9 mouse cellular contexts compared by ENCODE assay signal in genomic region chr10:44474256-44474655, GRCm38 (mm10). TPM values are rescaled to one million over a fixed set of nuclear protein-coding genes. Genes with fewer than 3 reads are reported as not detected.
DNase-seq lines count a peak whose midpoint lies in the region; ATAC-seq and TF ChIP-seq lines count a peak whose summit lies in the region.
"Had no signal": no experiment of that assay in that cellular context is flagged by ENCODE, and none has a peak within 500 bp of the region (broad histone marks: within the 10 kb centered on the region; RNA-seq: fewer than 3 reads in every experiment).

No protein-coding gene starts in this region.

- WGBS in liver, embryonic 15.5 days (ENCODE audit: insufficient replicate concordance) = 40% methylated on average over 10 of the region's 10 CpGs
- WGBS in liver, embryonic 12.5 days (ENCODE audit: insufficient replicate concordance) = 65% methylated on average over 10 of the region's 10 CpGs
- 30% methylated on average over 10 of the region's 10 CpGs for WGBS in forebrain, embryonic 16.5 days
- WGBS in kidney, adult 2 months = 12% methylated on average over 10 of the region's 10 CpGs

- H3K4me3 ChIP-seq in liver, embryonic 15.5 days (replicated peaks) = no peak overlapping the region
- no peak overlapping the region for H3K4me3 ChIP-seq in liver, embryonic 12.5 days
- H3K4me3 ChIP-seq in forebrain, embryonic 16.5 days (replicated peaks; ENCODE audit: low read length) = no peak overlapping the region
- H3K4me3 ChIP-seq in kidney, adult 2 months (ENCODE audit: insufficient read depth, low read depth, low read length) = no peak overlapping the region

- no peak for TF ChIP-seq CTCF in kidney, adult 2 months (conservative IDR thresholded peaks at IDR 0.05; ENCODE audit: insufficient read depth, insufficient read length, low read depth, low read length)

- no peak overlapping the region for H3K27ac ChIP-seq in liver, embryonic 15.5 days (replicated peaks)
- no peak overlapping the region for H3K27ac ChIP-seq in liver, embryonic 12.5 days
- no peak overlapping the region for H3K27ac ChIP-seq in forebrain, embryonic 16.5 days (ENCODE audit: low read length)
- no peak overlapping the region for H3K27ac ChIP-seq in kidney, adult 2 months (ENCODE audit: insufficient read depth, low read depth, low read length)
- H3K27ac ChIP-seq: macrophage had no signal

- H3K9me3 ChIP-seq in liver, embryonic 15.5 days (replicated peaks) = no peaks in the 10 kb centered on the region
- no peaks in the 10 kb centered on the region for H3K9me3 ChIP-seq in liver, embryonic 12.5 days (replicated peaks)
- H3K9me3 ChIP-seq in forebrain, embryonic 16.5 days (ENCODE audit: control insufficient read depth, low read length) = no peaks in the 10 kb centered on the region

- H3K27me3 ChIP-seq in liver, embryonic 15.5 days = no peaks in the 10 kb centered on the region
- H3K27me3 ChIP-seq in liver, embryonic 12.5 days (replicated peaks) = peaks cover 7% of the 10 kb centered on the region; the same call in 1 of the 2 replicates
- 0 out of 2 replicates have a peak, but pooled peaks cover 2% of the 10 kb centered on the region for H3K27me3 ChIP-seq in forebrain, embryonic 16.5 days (replicated peaks; ENCODE audit: control insufficient read depth, insufficient read depth, low read length)
- no peaks in the 10 kb centered on the region for H3K27me3 ChIP-seq in kidney, adult 2 months (replicated peaks; ENCODE audit: control insufficient read depth, insufficient read depth, low read length)

- no peak for TF ChIP-seq POLR2A in kidney, adult 2 months (IDR thresholded peaks at IDR 0.05; ENCODE audit: low read depth, low read length)

- no peaks in the 10 kb centered on the region for H3K36me3 ChIP-seq in liver, embryonic 15.5 days (replicated peaks)
- no peaks in the 10 kb centered on the region for H3K36me3 ChIP-seq in liver, embryonic 12.5 days
- no peaks in the 10 kb centered on the region for H3K36me3 ChIP-seq in forebrain, embryonic 16.5 days (ENCODE audit: control insufficient read depth, insufficient read depth)
- no peaks in the 10 kb centered on the region for H3K36me3 ChIP-seq in kidney, adult 2 months (ENCODE audit: control insufficient read depth, insufficient read depth, low read length)

- DNase-seq in kidney, adult 2 months = peak; percentile 81
- DNase-seq in mesoderm, embryonic 11.5 days (ENCODE audit: low read depth, low spot score) = peak; percentile 88
- no peak for DNase-seq in thymus, postnatal 4 days
- DNase-seq in ovary, postnatal 10 days (ENCODE audit: low spot score) = no peak

- no peak overlapping the region for H3K9ac ChIP-seq in liver, embryonic 15.5 days
- H3K9ac ChIP-seq in liver, embryonic 12.5 days = no peak overlapping the region
- no peak overlapping the region for H3K9ac ChIP-seq in forebrain, embryonic 16.5 days (replicated peaks; ENCODE audit: low read depth, low read length)

- no peak overlapping the region for H3K4me2 ChIP-seq in liver, embryonic 15.5 days
- H3K4me2 ChIP-seq in liver, embryonic 12.5 days = no peak overlapping the region
- no peak overlapping the region for H3K4me2 ChIP-seq in forebrain, embryonic 16.5 days (ENCODE audit: low read length)

- ATAC-seq in liver, embryonic 15.5 days (ENCODE audit: insufficient read depth) = peak; percentile 51
- no peak for ATAC-seq in liver, embryonic 12.5 days
- peak; percentile 54 for ATAC-seq in forebrain, embryonic 16.5 days
- ATAC-seq in erythroblast, adult 5-6 weeks (replicated peaks; ENCODE audit: low FRiP score, poor library complexity, severe bottlenecking) = no peak

- H3K4me1 ChIP-seq in liver, embryonic 15.5 days (replicated peaks) = no peaks in the 10 kb centered on the region
- H3K4me1 ChIP-seq in liver, embryonic 12.5 days = no peaks in the 10 kb centered on the region
- peaks cover 3% of the 10 kb centered on the region for H3K4me1 ChIP-seq in forebrain, embryonic 16.5 days (replicated peaks; ENCODE audit: control insufficient read depth, insufficient read depth, low read length)
- H3K4me1 ChIP-seq in kidney, adult 2 months (ENCODE audit: control insufficient read depth, insufficient read depth, low read length) = no peaks in the 10 kb centered on the region

RNA-seq across cellular contexts. Expression of gene Prdm1, which starts 54.0 kb away (rescaled TPM):
- 0.15 and 0.28 TPM in 2 replicates for polyA plus RNA-seq in liver, embryonic 15.5 days (2015; fragmentation: Nextera tagmentation; extraction: Ambion mirVana)
- 0.26 and 0.41 TPM in 2 replicates for polyA plus RNA-seq in liver, embryonic 12.5 days (2016; fragmentation: Nextera tagmentation; extraction: Ambion mirVana)
- polyA plus RNA-seq in forebrain, embryonic 16.5 days (2015; fragmentation: Nextera tagmentation; extraction: Ambion mirVana) = 0.75 and 0.96 TPM in 2 replicates
- polyA plus RNA-seq in kidney, adult 2 months (2012; rRNA removed) = 1.8 and 1.9 TPM in 2 replicates
- total RNA-seq in erythroblast, adult 5-6 weeks (2015; ENCODE audit: low replicate concordance) = 0.42 and 0.77 TPM in 2 replicates
- 0.84 and 2.6 TPM in 2 replicates for total RNA-seq in erythroblast, adult 5-6 weeks (2017; ENCODE audit: low replicate concordance)

Comparison
In these comparisons a context has a peak if more than half of its experiments do, and no peak if none do; other contexts are left out.
1. ATAC-seq: peak in liver, embryonic 15.5 days (single experiment) and forebrain, embryonic 16.5 days (single experiment); none in liver, embryonic 12.5 days (single experiment) and erythroblast, adult 5-6 weeks (single experiment).
2. DNase-seq: peak in kidney, adult 2 months (single experiment) and mesoderm, embryonic 11.5 days (single experiment); none in thymus, postnatal 4 days (single experiment) and ovary, postnatal 10 days (single experiment).